Mouse (Mus musculus) ES-Bruce4 (cell line): ENCODE results near the gene Pprc1. TPM values are rescaled to one million over a fixed set of nuclear protein-coding genes. Genes with fewer than 3 reads are reported as not detected.

Experiments
- H3K27ac ChIP-seq: 2 replicates; pipeline ENCODE4 v1.5.1; 2012; ENCODE audit warnings: low read length, inconsistent platforms; ENCODE audit not compliant: insufficient read depth
- H3K27me3 ChIP-seq: 2 replicates; pipeline ENCODE4 v1.6.1; 2012; ENCODE audit warnings: mild to moderate bottlenecking, low read length, inconsistent platforms; ENCODE audit not compliant: control insufficient read depth, poor library complexity, insufficient read depth, severe bottlenecking
- H3K36me3 ChIP-seq: 2 replicates; pipeline ENCODE4 v1.6.1; 2012; ENCODE audit warnings: inconsistent platforms, mild to moderate bottlenecking, low read length, moderate library complexity; ENCODE audit not compliant: control insufficient read depth, poor library complexity, insufficient read depth, severe bottlenecking
- H3K4me1 ChIP-seq: one replicate; pipeline ENCODE4 v1.8.1; 2011; ENCODE audit warnings: low read length; ENCODE audit not compliant: control insufficient read depth, insufficient read depth
- H3K4me3 ChIP-seq: 2 replicates; pipeline ENCODE4 v1.5.1; 2011; ENCODE audit warnings: low read depth, mild to moderate bottlenecking, low read length
- H3K9ac ChIP-seq: 2 replicates; pipeline ENCODE4 v1.6.1; 2012; ENCODE audit warnings: low read depth, mild to moderate bottlenecking, inconsistent platforms; ENCODE audit not compliant: poor library complexity, severe bottlenecking
- H3K9me3 ChIP-seq: replicated peaks from 2 replicates; pipeline ENCODE4 v1.6.1; 2012; ENCODE audit warnings: mild to moderate bottlenecking, low read length, inconsistent platforms; ENCODE audit not compliant: control insufficient read depth, poor library complexity, insufficient read depth, severe bottlenecking
- CTCF ChIP-seq: IDR thresholded peaks from one replicate; pipeline ENCODE4 v1.8.1; 2011; ENCODE audit warnings: low read depth, low read length
- EP300 ChIP-seq: IDR thresholded peaks from 2 replicates; pipeline ENCODE4 v1.6.1; 2011; ENCODE audit warnings: low read depth, low read length; ENCODE audit not compliant: insufficient read depth
- POLR2A ChIP-seq: IDR thresholded peaks from one replicate; pipeline ENCODE4 v1.8.1; 2011; ENCODE audit warnings: low read length; ENCODE audit not compliant: insufficient read depth
- polyA plus RNA-seq: library from polyadenylated mRNA; stranded (reverse); fragments of >200 nt; gene quantifications from 2 replicates; pipeline ENCODE4 v1.2.4, GENCODE M21; 2011; ENCODE audit warnings: low read depth; ENCODE audit not compliant: missing spikeins, insufficient read depth, insufficient read length

Pprc1 gene
- polyA plus RNA-seq, 1 experiment: 114 TPM

- no peaks in the 10 kb centered on the region for H3K27me3 ChIP-seq
- H3K4me3 ChIP-seq: peak overlapping the region; percentile 88
- peaks cover 7% of the 10 kb centered on the region for H3K4me1 ChIP-seq
- no peaks in the 10 kb centered on the region for H3K9me3 ChIP-seq
- no peak for TF ChIP-seq CTCF
- peak overlapping the region; percentile 79 for H3K9ac ChIP-seq
- H3K27ac ChIP-seq: peak overlapping the region; percentile 98
- peaks cover 31% of the 10 kb centered on the region for H3K36me3 ChIP-seq
Measured at GRCm38 (mm10) chr19:46037925-46038850, 6.5 kb upstream of the Pprc1 start.

- Histone ChIP-seq H3K36me3 (peaks cover 24% of the 10 kb centered on the region), H3K9me3 (no peaks in the 10 kb centered on the region), H3K4me1 (peaks cover 7% of the 10 kb centered on the region), H3K27ac (peak overlapping the region; percentile 98), H3K27me3 (no peaks in the 10 kb centered on the region), H3K9ac (peak overlapping the region; percentile 79), H3K4me3 (peak overlapping the region; percentile 88)
- TF ChIP-seq POLR2A (no peak), EP300 (no peak), CTCF (no peak)
Measured at GRCm38 (mm10) chr19:46038851-46039260, 5.8 kb upstream of the Pprc1 start.

- Histone ChIP-seq H3K27ac (peak overlapping the region; percentile 74), H3K36me3 (peaks cover 18% of the 10 kb centered on the region), H3K9me3 (no peaks in the 10 kb centered on the region), H3K4me3 (peak overlapping the region; percentile 88), H3K4me1 (peaks cover 7% of the 10 kb centered on the region), H3K9ac (peak overlapping the region; percentile 79), H3K27me3 (no peaks in the 10 kb centered on the region)
- TF ChIP-seq EP300 (no peak), POLR2A (peak; percentile 68), CTCF (no peak)
Measured at GRCm38 (mm10) chr19:46039478-46039877, 5.2 kb upstream of the Pprc1 start.

DNA sequence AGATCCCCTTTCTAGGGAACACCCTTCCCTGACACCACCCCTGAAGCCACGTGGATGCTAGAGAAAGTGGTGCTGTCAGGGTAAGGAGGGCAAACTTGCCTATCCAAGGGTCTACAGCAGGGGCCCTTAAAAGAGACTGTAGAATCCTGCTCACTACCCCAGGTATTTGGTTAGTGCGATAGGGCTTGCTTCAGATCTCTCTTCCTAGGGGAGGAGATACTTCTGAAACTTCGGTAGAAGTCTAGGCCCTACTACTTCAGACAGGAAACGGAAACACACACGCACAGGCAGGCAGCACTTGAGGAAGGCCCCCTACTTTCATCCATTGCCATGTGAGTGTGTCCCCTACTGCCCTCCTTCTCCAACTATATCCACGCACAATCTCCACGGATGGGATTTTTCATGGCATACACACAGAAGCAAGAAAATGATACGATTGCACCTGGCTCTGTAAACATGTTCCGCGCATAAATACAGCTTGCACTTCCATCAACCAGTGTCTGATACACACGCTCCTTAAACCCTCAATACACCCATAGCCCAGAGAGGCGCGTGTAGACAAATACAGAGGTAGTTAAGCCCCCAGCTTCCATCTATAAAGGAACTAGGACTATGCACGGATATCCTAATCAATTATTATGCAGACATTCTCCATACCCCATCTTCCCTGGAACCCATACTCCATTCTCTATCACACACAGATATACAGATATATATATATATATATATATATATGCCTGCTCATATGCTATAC, 4.4 kb upstream of the Pprc1 start:
- TF ChIP-seq CTCF: no peak
- peak overlapping the region; percentile 74 for H3K27ac ChIP-seq
- peaks cover 9% of the 10 kb centered on the region for H3K36me3 ChIP-seq
- H3K4me1 ChIP-seq: peaks cover 4% of the 10 kb centered on the region
- H3K9ac ChIP-seq: peak overlapping the region; percentile 79
- H3K27me3 ChIP-seq: no peaks in the 10 kb centered on the region
- H3K9me3 ChIP-seq: no peaks in the 10 kb centered on the region
- H3K4me3 ChIP-seq: peak overlapping the region; percentile 64

DNA sequence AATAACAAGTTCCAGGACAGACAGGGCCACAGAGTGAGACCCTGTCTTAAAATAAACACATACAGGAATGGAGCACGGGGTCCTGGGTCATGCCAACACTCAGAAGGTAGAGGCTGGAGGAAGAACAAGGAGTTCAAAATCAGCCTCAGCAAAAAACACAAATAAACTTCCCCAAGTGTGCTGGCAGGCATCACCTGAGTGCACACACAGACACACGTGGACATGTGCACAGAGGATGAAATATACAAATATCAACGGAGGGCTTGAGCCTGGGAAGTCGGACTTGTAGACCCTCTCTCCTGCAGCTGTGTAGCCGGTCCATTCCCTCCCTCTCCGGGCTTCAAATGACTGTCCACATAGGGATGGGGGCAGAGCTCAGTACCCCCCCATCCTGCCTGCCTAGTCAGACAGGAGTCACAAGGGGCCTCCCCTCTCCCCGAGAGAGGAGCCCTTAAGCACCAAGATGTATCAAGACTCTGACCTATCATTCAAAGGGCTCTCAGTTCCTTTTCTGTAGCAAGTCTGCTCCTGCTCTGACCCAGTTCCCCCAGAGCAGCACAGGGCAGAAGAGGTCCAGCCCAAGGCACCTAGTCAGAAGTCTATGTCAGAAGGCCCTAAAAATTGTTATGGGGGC, 3.3 kb upstream of the Pprc1 start:
- Histone ChIP-seq H3K9ac (peak overlapping the region; percentile 99), H3K27me3 (no peaks in the 10 kb centered on the region), H3K27ac (peak overlapping the region; percentile 40), H3K36me3 (no peaks in the 10 kb centered on the region), H3K9me3 (no peaks in the 10 kb centered on the region), H3K4me3 (peak overlapping the region; percentile 43), H3K4me1 (peaks cover 4% of the 10 kb centered on the region)
- TF ChIP-seq POLR2A: no peak
- no peak for TF ChIP-seq CTCF
- no peak for TF ChIP-seq EP300
